Mouse (Mus musculus) lung, postnatal 0 days (tissue): ENCODE results near the gene Rps25.
A peak's percentile ranks its signal among the peaks of the same experiment; 100 is the strongest.

Experiments
- CTCF ChIP-seq: IDR thresholded peaks from 2 replicates; pipeline ENCODE4 v1.5.1; 2016; ENCODE audit warnings: antibody characterized with exemption, mild to moderate bottlenecking
- EP300 ChIP-seq: IDR thresholded peaks from 2 replicates; pipeline ENCODE4 v1.6.1; 2016; ENCODE audit warnings: antibody characterized with exemption, mild to moderate bottlenecking, control low read depth

GRCm38 (mm10) chr9:44357207-44357606 is 49.7 kb upstream of the Rps25 start:
- TF ChIP-seq CTCF = peak; percentile 62
- TF ChIP-seq EP300 = no peak
